Mouse (Mus musculus) forebrain, embryonic 15.5 days (tissue): ENCODE measurements around the gene Scoc. TPM values are rescaled to one million over a fixed set of nuclear protein-coding genes. Genes with fewer than 3 reads are reported as not detected.

Experiments used
- ATAC-seq: fragments of 200-750 bp; cut with Nextera tagmentation; replicated peaks from 2 replicates; pipeline ENCODE4 v1.8.0; 2017; ENCODE audit warnings: mild to moderate bottlenecking, moderate TSS enrichment, moderate library complexity
- H3K27ac ChIP-seq: fragments of 300-500 bp; sonication (generic); replicated peaks from 2 replicates; pipeline ENCODE4 v1.5.1; 2015; ENCODE audit warnings: mild to moderate bottlenecking, inconsistent platforms
- H3K27me3 ChIP-seq: fragments of 300-500 bp; sonication (generic); 2 replicates; pipeline ENCODE4 v1.6.1; 2015; ENCODE audit warnings: inconsistent platforms
- H3K36me3 ChIP-seq: fragments of 300-500 bp; sonication (generic); 2 replicates; pipeline ENCODE4 v1.6.1; 2015; ENCODE audit warnings: mild to moderate bottlenecking, inconsistent platforms
- H3K4me1 ChIP-seq: fragments of 300-500 bp; sonication (generic); 2 replicates; pipeline ENCODE4 v1.6.1; 2015; ENCODE audit warnings: inconsistent platforms
- H3K4me2 ChIP-seq: fragments of 300-500 bp; sonication (generic); replicated peaks from 2 replicates; pipeline ENCODE4 v1.6.1; 2015; ENCODE audit warnings: mild to moderate bottlenecking, inconsistent platforms
- H3K4me3 ChIP-seq: fragments of 300-500 bp; sonication (generic); 2 replicates; pipeline ENCODE4 v1.5.1; 2015; ENCODE audit warnings: mild to moderate bottlenecking, inconsistent platforms
- H3K9ac ChIP-seq: fragments of 300-500 bp; sonication (generic); replicated peaks from 2 replicates; pipeline ENCODE4 v1.6.1; 2015; ENCODE audit warnings: mild to moderate bottlenecking, inconsistent platforms
- H3K9me3 ChIP-seq: fragments of 300-500 bp; sonication (generic); 2 replicates; pipeline ENCODE4 v1.6.1; 2016; ENCODE audit warnings: inconsistent platforms
- WGBS: fragments of 180-500 bp; shearing (Covaris S2); methylation state at CpG from one replicate; pipeline ENCODE4 v1.1.7; 2015; ENCODE audit warnings: mixed read lengths; 5-methylcytosine and 5-hydroxymethylcytosine counted together
- polyA plus RNA-seq: library from polyadenylated mRNA; unstranded; fragments of >200 nt; fragmentation: Nextera tagmentation; extraction: Ambion mirVana; gene quantifications from 2 replicates; pipeline ENCODE4 v1.2.1, GENCODE M21; 2015

Scoc gene
- polyA plus RNA-seq, 1 experiment from 2014 or later: 220 TPM

- H3K4me2 ChIP-seq: no peak overlapping the region
- no peaks in the 10 kb centered on the region for H3K36me3 ChIP-seq
- no peak overlapping the region for H3K9ac ChIP-seq
- no peaks in the 10 kb centered on the region for H3K4me1 ChIP-seq
- no peak overlapping the region for H3K4me3 ChIP-seq
- H3K27ac ChIP-seq: no peak overlapping the region
- WGBS: 86% methylated on average over 11 of the region's 11 CpGs
- no peaks in the 10 kb centered on the region for H3K9me3 ChIP-seq
- no peak for ATAC-seq
- no peaks in the 10 kb centered on the region for H3K27me3 ChIP-seq
Measured at GRCm38 (mm10) chr8:83426104-83426759, 32.0 kb downstream of the Scoc start.

- H3K27ac ChIP-seq: no peak overlapping the region
- WGBS: 94% methylated on average over 6 of the region's 6 CpGs
Measured at GRCm38 (mm10) chr8:83425202-83425601, 33.0 kb downstream of the Scoc start.

GRCm38 (mm10) chr8:83423032-83423825 lies 35.0 kb downstream of the Scoc start:
- Histone ChIP-seq H3K9ac (no peak overlapping the region), H3K27ac (no peak overlapping the region), H3K4me2 (no peak overlapping the region), H3K4me3 (no peak overlapping the region), H3K36me3 (no peaks in the 10 kb centered on the region), H3K27me3 (no peaks in the 10 kb centered on the region), H3K9me3 (no peaks in the 10 kb centered on the region), H3K4me1 (no peaks in the 10 kb centered on the region)
- WGBS: 80% methylated on average over 13 of the region's 13 CpGs
- ATAC-seq: no peak

More at GRCm38 (mm10) chr8:83425202-83425601, 33.0 kb downstream of the Scoc start:
- Histone ChIP-seq H3K4me2 (no peak overlapping the region), H3K9me3 (no peaks in the 10 kb centered on the region), H3K36me3 (no peaks in the 10 kb centered on the region), H3K4me1 (no peaks in the 10 kb centered on the region), H3K4me3 (no peak overlapping the region), H3K9ac (no peak overlapping the region), H3K27me3 (no peaks in the 10 kb centered on the region)
- no peak for ATAC-seq

GRCm38 (mm10) chr8:83421354-83421753 lies 36.8 kb downstream of the Scoc start:
- Histone ChIP-seq H3K4me1 (no peaks in the 10 kb centered on the region), H3K27ac (no peak overlapping the region), H3K36me3 (no peaks in the 10 kb centered on the region), H3K4me2 (no peak overlapping the region), H3K27me3 (no peaks in the 10 kb centered on the region), H3K9ac (no peak overlapping the region), H3K4me3 (no peak overlapping the region), H3K9me3 (no peaks in the 10 kb centered on the region)
- 95% methylated on average over 1 of the region's 1 CpGs for WGBS
- no peak for ATAC-seq

- Histone ChIP-seq H3K27me3 (no peaks in the 10 kb centered on the region), H3K9ac (no peak overlapping the region), H3K4me2 (no peak overlapping the region), H3K4me3 (no peak overlapping the region), H3K36me3 (no peaks in the 10 kb centered on the region), H3K9me3 (no peaks in the 10 kb centered on the region), H3K4me1 (no peaks in the 10 kb centered on the region), H3K27ac (no peak overlapping the region)
- no peak for ATAC-seq
- 93% methylated on average over 11 of the region's 11 CpGs for WGBS
Measured at GRCm38 (mm10) chr8:83418805-83419516, 39.2 kb downstream of the Scoc start.

- Histone ChIP-seq H3K9ac (no peak overlapping the region), H3K9me3 (no peaks in the 10 kb centered on the region), H3K4me1 (no peaks in the 10 kb centered on the region), H3K27ac (no peak overlapping the region), H3K4me2 (no peak overlapping the region), H3K36me3 (no peaks in the 10 kb centered on the region), H3K4me3 (no peak overlapping the region), H3K27me3 (no peaks in the 10 kb centered on the region)
- WGBS: 84% methylated on average over 6 of the region's 6 CpGs
- no peak for ATAC-seq
Measured at GRCm38 (mm10) chr8:83417970-83418369, 40.2 kb downstream of the Scoc start.

GRCm38 (mm10) chr8:83416878-83417277 lies 41.3 kb downstream of the Scoc start:
- 97% methylated on average over 15 of the region's 15 CpGs for WGBS

GRCm38 (mm10) chr8:83408496-83408895 lies 49.7 kb downstream of the Scoc start:
- 88% methylated on average over 7 of the region's 7 CpGs for WGBS
- H3K27me3 ChIP-seq: no peaks in the 10 kb centered on the region
- no peaks in the 10 kb centered on the region for H3K9me3 ChIP-seq
- ATAC-seq: no peak
- no peaks in the 10 kb centered on the region for H3K36me3 ChIP-seq
- H3K9ac ChIP-seq: no peak overlapping the region
- no peak overlapping the region for H3K4me3 ChIP-seq
- no peaks in the 10 kb centered on the region for H3K4me1 ChIP-seq
- H3K4me2 ChIP-seq: no peak overlapping the region
- H3K27ac ChIP-seq: no peak overlapping the region

More at GRCm38 (mm10) chr8:83416878-83417277, 41.3 kb downstream of the Scoc start:
- Histone ChIP-seq H3K27ac (no peak overlapping the region), H3K36me3 (no peaks in the 10 kb centered on the region), H3K9me3 (no peaks in the 10 kb centered on the region), H3K4me2 (no peak overlapping the region), H3K27me3 (no peaks in the 10 kb centered on the region), H3K4me3 (no peak overlapping the region), H3K9ac (no peak overlapping the region), H3K4me1 (no peaks in the 10 kb centered on the region)
- ATAC-seq: no peak

GRCm38 (mm10) chr8:83406836-83407235 lies 51.4 kb downstream of the Scoc start:
- WGBS: 23% methylated on average over 6 of the region's 6 CpGs
- H3K4me1 ChIP-seq: no peaks in the 10 kb centered on the region
- H3K36me3 ChIP-seq: no peaks in the 10 kb centered on the region
- no peak overlapping the region for H3K27ac ChIP-seq
- no peak overlapping the region for H3K4me2 ChIP-seq
- no peaks in the 10 kb centered on the region for H3K9me3 ChIP-seq
- ATAC-seq: no peak
- H3K27me3 ChIP-seq: no peaks in the 10 kb centered on the region
- H3K9ac ChIP-seq: no peak overlapping the region
- H3K4me3 ChIP-seq: no peak overlapping the region

GRCm38 (mm10) chr8:83405548-83405947 lies 52.6 kb downstream of the Scoc start:
- H3K36me3 ChIP-seq: no peaks in the 10 kb centered on the region
- H3K4me1 ChIP-seq: no peaks in the 10 kb centered on the region
- no peak overlapping the region for H3K27ac ChIP-seq
- no peak overlapping the region for H3K4me3 ChIP-seq
- no peak overlapping the region for H3K9ac ChIP-seq
- no peak overlapping the region for H3K4me2 ChIP-seq
- H3K27me3 ChIP-seq: no peaks in the 10 kb centered on the region
- ATAC-seq: no peak
- 92% methylated on average over 10 of the region's 10 CpGs for WGBS
- no peaks in the 10 kb centered on the region for H3K9me3 ChIP-seq

GRCm38 (mm10) chr8:83397726-83398125 lies 60.5 kb downstream of the Scoc start:
- ATAC-seq: no peak
- Histone ChIP-seq H3K27ac (no peak overlapping the region), H3K27me3 (no peaks in the 10 kb centered on the region), H3K9me3 (no peaks in the 10 kb centered on the region), H3K4me1 (no peaks in the 10 kb centered on the region), H3K4me3 (no peak overlapping the region), H3K36me3 (no peaks in the 10 kb centered on the region), H3K4me2 (no peak overlapping the region), H3K9ac (no peak overlapping the region)
- WGBS: 71% methylated on average over 4 of the region's 4 CpGs

GRCm38 (mm10) chr8:83396680-83397079 lies 61.5 kb downstream of the Scoc start:
- H3K4me3 ChIP-seq: no peak overlapping the region
- no peak overlapping the region for H3K4me2 ChIP-seq
- ATAC-seq: no peak
- H3K27ac ChIP-seq: no peak overlapping the region
- no peaks in the 10 kb centered on the region for H3K27me3 ChIP-seq
- H3K36me3 ChIP-seq: no peaks in the 10 kb centered on the region
- no peaks in the 10 kb centered on the region for H3K9me3 ChIP-seq
- no peaks in the 10 kb centered on the region for H3K4me1 ChIP-seq
- 94% methylated on average over 6 of the region's 6 CpGs for WGBS
- no peak overlapping the region for H3K9ac ChIP-seq
